Mouse (Mus musculus) neural tube, embryonic 15.5 days (tissue): ENCODE measurements around the gene Tmed5. TPM values are rescaled to one million over a fixed set of nuclear protein-coding genes. Genes with fewer than 3 reads are reported as not detected.

Source experiments
- ATAC-seq: fragments of 200-750 bp; cut with Nextera tagmentation; 2 replicates; pipeline ENCODE4 v1.8.0; 2017; ENCODE audit warnings: mild to moderate bottlenecking, moderate TSS enrichment, moderate library complexity; ENCODE audit not compliant: low FRiP score
- H3K27ac ChIP-seq: fragments of 300-500 bp; sonication (generic); replicated peaks from 2 replicates; pipeline ENCODE4 v1.5.1; 2015; ENCODE audit warnings: mild to moderate bottlenecking, inconsistent platforms
- H3K27me3 ChIP-seq: fragments of 300-500 bp; sonication (generic); replicated peaks from 2 replicates; pipeline ENCODE4 v1.6.1; 2015; ENCODE audit warnings: inconsistent platforms
- H3K36me3 ChIP-seq: fragments of 300-500 bp; sonication (generic); 2 replicates; pipeline ENCODE4 v1.6.1; 2015; ENCODE audit warnings: inconsistent platforms
- H3K4me1 ChIP-seq: fragments of 300-500 bp; sonication (generic); 2 replicates; pipeline ENCODE4 v1.6.1; 2015; ENCODE audit warnings: inconsistent platforms
- H3K4me2 ChIP-seq: fragments of 300-500 bp; sonication (generic); 2 replicates; pipeline ENCODE4 v1.6.1; 2015; ENCODE audit warnings: inconsistent platforms, mild to moderate bottlenecking, moderate library complexity
- H3K4me3 ChIP-seq: fragments of 300-500 bp; sonication (generic); replicated peaks from 2 replicates; pipeline ENCODE4 v1.5.1; 2015; ENCODE audit warnings: mild to moderate bottlenecking, inconsistent platforms
- H3K9ac ChIP-seq: fragments of 300-500 bp; sonication (generic); replicated peaks from 2 replicates; pipeline ENCODE4 v1.6.1; 2015; ENCODE audit warnings: mild to moderate bottlenecking, inconsistent platforms
- H3K9me3 ChIP-seq: fragments of 300-500 bp; sonication (generic); replicated peaks from 2 replicates; pipeline ENCODE4 v1.6.1; 2016; ENCODE audit warnings: inconsistent platforms
- WGBS: fragments of 180-500 bp; shearing (Covaris S2); methylation state at CpG from one replicate; pipeline ENCODE4 v1.1.7; 2015; ENCODE audit warnings: mixed read lengths; 5-methylcytosine and 5-hydroxymethylcytosine counted together
- polyA plus RNA-seq: library from polyadenylated mRNA; unstranded; fragments of >200 nt; fragmentation: Nextera tagmentation; extraction: Ambion mirVana; gene quantifications from 2 replicates; pipeline ENCODE4 v1.2.1, GENCODE M21; 2015

The Tmed5 gene
- polyA plus RNA-seq, result 27.0 and 45.5 TPM in 2 replicates

DNA sequence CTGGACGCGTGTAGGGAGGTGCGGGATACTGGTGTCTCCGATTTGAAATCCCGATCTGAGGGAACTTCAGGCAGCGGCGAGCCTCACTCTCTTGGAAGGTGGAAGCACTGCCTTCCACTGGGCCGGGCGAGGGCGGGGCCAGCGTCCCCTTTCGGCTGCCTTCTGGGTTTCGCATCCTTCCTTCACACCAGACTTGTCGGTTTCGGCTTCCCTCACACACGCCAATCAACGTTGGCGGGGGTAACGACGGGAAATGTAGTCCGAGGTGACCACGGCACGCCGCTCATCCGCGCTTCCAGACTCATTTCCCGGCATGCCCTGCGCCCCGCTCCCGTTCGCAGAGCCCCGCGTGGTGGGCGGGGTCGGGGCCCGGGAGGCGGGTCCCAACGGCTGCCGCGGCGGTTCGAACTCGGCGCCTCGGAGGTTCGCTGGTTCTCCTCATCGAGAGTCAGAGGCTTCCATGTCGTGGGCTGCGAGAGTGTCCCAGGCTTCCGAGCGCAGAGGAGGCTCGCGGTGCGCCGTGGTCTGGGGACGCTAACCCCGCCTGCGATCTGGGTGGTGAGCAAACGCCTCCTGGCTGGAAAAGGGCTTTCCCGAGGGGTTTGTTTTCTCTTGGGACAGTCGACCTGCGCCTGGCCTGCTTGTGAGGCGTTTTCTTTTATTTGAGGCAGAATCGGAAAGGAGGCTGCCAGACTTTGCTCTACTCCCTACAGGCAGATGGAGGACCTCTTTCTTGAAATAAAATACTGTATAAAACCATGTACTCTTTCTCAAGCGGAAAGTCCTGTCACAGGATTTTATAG, at the start of gene Tmed5, which contains the start of gene Ccdc18:
Gene Tmed5 (minus strand): TSS at position 180 of the 803 bp plus-strand sequence.
Gene Ccdc18 (plus strand): TSS at position 435 of the 803 bp plus-strand sequence.
- peak within 1 kb of the TSS; percentile 84 for H3K27ac ChIP-seq
- under 1% methylated on average over 65 of the region's 65 CpGs for WGBS
- no peaks in the 10 kb centered on the region; the same call in 1 of the 2 replicates for H3K36me3 ChIP-seq
- H3K4me3 ChIP-seq, result peak within 1 kb of the TSS; percentile 69
- H3K9me3 ChIP-seq, result no peaks in the 10 kb centered on the region
- H3K27me3 ChIP-seq, result no peaks in the 10 kb centered on the region
- H3K4me2 ChIP-seq, result peak within 1 kb of the TSS; percentile 86
- peak within 1 kb of the TSS; percentile 73 for H3K9ac ChIP-seq
- peaks cover 20% of the 10 kb centered on the region for H3K4me1 ChIP-seq
- ATAC-seq, result peak; percentile 98

- Histone ChIP-seq H3K9ac (no peak overlapping the region), H3K4me2 (no peak overlapping the region), H3K27ac (no peak overlapping the region), H3K4me1 (no peaks in the 10 kb centered on the region), H3K27me3 (no peaks in the 10 kb centered on the region), H3K9me3 (no peaks in the 10 kb centered on the region), H3K36me3 (no peaks in the 10 kb centered on the region), H3K4me3 (no peak overlapping the region)
- WGBS, result 22% methylated on average over 1 of the region's 1 CpGs
- no peak for ATAC-seq
Measured at GRCm38 (mm10) chr5:108163695-108164094, 31.3 kb upstream of the Tmed5 start.

GRCm38 (mm10) chr5:108160796-108161195, 28.4 kb upstream of the Tmed5 start:
- Histone ChIP-seq H3K27me3 (no peaks in the 10 kb centered on the region), H3K9me3 (no peaks in the 10 kb centered on the region), H3K27ac (no peak overlapping the region), H3K4me1 (no peaks in the 10 kb centered on the region), H3K9ac (no peak overlapping the region), H3K36me3 (no peaks in the 10 kb centered on the region), H3K4me2 (no peak overlapping the region), H3K4me3 (no peak overlapping the region)
- ATAC-seq, result no peak
- 93% methylated on average over 2 of the region's 2 CpGs for WGBS

- Histone ChIP-seq H3K27ac (no peak overlapping the region), H3K36me3 (no peaks in the 10 kb centered on the region), H3K4me2 (no peak overlapping the region), H3K9ac (no peak overlapping the region), H3K27me3 (no peaks in the 10 kb centered on the region), H3K4me3 (no peak overlapping the region), H3K9me3 (no peaks in the 10 kb centered on the region), H3K4me1 (no peaks in the 10 kb centered on the region)
- no peak for ATAC-seq
- 94% methylated on average over 1 of the region's 1 CpGs for WGBS
Measured at GRCm38 (mm10) chr5:108152592-108152991, 20.2 kb upstream of the Tmed5 start.

- H3K4me3 ChIP-seq, result peak overlapping the region; percentile 69
- H3K27me3 ChIP-seq, result no peaks in the 10 kb centered on the region
- peak; percentile 48 for ATAC-seq
Measured at GRCm38 (mm10) chr5:108131849-108132440, 475 bp downstream of the Tmed5 start.

GRCm38 (mm10) chr5:108120221-108120900, 12.1 kb downstream of the Tmed5 start:
- Histone ChIP-seq H3K36me3 (0 out of 2 replicates have a peak, but pooled peaks cover 6% of the 10 kb centered on the region), H3K4me3 (no peak overlapping the region), H3K4me2 (no peak overlapping the region), H3K27me3 (no peaks in the 10 kb centered on the region), H3K4me1 (no peaks in the 10 kb centered on the region), H3K9ac (no peak overlapping the region), H3K9me3 (no peaks in the 10 kb centered on the region), H3K27ac (no peak overlapping the region)
- WGBS, result 89% methylated on average over 9 of the region's 9 CpGs
- ATAC-seq, result no peak

More at GRCm38 (mm10) chr5:108131849-108132440, 475 bp downstream of the Tmed5 start:
- peak overlapping the region; percentile 74 for H3K4me2 ChIP-seq
- peak overlapping the region; percentile 84 for H3K27ac ChIP-seq
- peaks cover 20% of the 10 kb centered on the region for H3K4me1 ChIP-seq
- no peaks in the 10 kb centered on the region for H3K9me3 ChIP-seq
- no peaks in the 10 kb centered on the region; the same call in 1 of the 2 replicates for H3K36me3 ChIP-seq
- WGBS, result under 1% methylated on average over 32 of the region's 32 CpGs
- H3K9ac ChIP-seq, result peak overlapping the region; percentile 66

DNA sequence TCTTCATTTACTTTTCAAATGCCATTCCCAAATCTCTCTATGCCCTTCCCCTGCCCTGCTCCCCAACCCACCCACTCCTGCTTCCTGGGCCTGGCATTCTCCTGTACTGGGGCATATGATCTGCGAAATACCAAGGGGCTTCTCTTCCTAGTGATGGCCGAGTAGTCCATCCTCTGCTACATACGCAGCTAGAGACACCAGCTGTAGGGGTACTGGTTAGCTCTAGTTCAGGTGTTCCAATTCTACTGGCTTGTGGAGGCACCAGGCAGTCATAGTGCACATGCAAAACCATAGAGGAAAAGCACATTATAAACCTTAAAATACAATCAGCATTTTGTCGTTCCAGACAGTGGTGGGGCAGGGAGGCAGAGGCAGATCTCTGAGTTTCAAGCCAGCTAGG, 14.7 kb downstream of the Tmed5 start:
- Histone ChIP-seq H3K4me1 (no peaks in the 10 kb centered on the region), H3K9ac (no peak overlapping the region), H3K27ac (no peak overlapping the region), H3K4me2 (no peak overlapping the region), H3K4me3 (no peak overlapping the region), H3K27me3 (no peaks in the 10 kb centered on the region), H3K36me3 (0 out of 2 replicates have a peak, but pooled peaks cover 6% of the 10 kb centered on the region), H3K9me3 (no peaks in the 10 kb centered on the region)
- no peak for ATAC-seq
- 93% methylated on average over 4 of the region's 4 CpGs for WGBS

- H3K4me3 ChIP-seq, result no peak overlapping the region
Measured at GRCm38 (mm10) chr5:108109346-108109745, 23.1 kb downstream of the Tmed5 start.

GRCm38 (mm10) chr5:108104306-108104705, 28.1 kb downstream of the Tmed5 start:
- Histone ChIP-seq H3K4me2 (no peak overlapping the region), H3K4me3 (no peak overlapping the region), H3K27me3 (no peaks in the 10 kb centered on the region), H3K27ac (no peak overlapping the region), H3K4me1 (no peaks in the 10 kb centered on the region), H3K9me3 (no peaks in the 10 kb centered on the region), H3K9ac (no peak overlapping the region), H3K36me3 (peaks cover 42% of the 10 kb centered on the region)
- ATAC-seq, result no peak
- WGBS, result 82% methylated on average over 5 of the region's 5 CpGs

More at GRCm38 (mm10) chr5:108109346-108109745, 23.1 kb downstream of the Tmed5 start:
- Histone ChIP-seq H3K4me2 (no peak overlapping the region), H3K27ac (no peak overlapping the region), H3K4me1 (no peaks in the 10 kb centered on the region), H3K9ac (no peak overlapping the region), H3K9me3 (no peaks in the 10 kb centered on the region), H3K36me3 (peaks cover 28% of the 10 kb centered on the region), H3K27me3 (no peaks in the 10 kb centered on the region)
- no peak for ATAC-seq
- WGBS, result 95% methylated on average over 7 of the region's 7 CpGs

DNA sequence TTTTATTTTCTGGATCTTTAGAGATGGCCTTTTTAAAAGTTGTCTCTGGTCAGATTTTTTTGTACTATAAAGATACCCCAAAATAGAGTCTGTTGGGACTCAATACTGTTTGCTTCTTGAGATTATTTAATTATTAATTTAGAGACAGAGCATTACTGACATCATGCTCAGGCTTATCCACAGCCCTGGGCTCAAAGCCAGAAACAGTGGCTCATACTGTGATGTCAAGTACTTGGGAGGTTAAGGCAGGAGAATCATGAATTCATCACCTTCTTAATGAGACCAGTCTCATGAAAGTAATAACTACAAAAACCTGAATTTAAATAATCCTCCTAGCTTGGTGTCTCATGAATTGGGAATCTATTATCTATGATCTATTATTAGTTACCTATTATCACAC, 32.2 kb downstream of the Tmed5 start:
- H3K27ac ChIP-seq, result no peak overlapping the region
- H3K27me3 ChIP-seq, result no peaks in the 10 kb centered on the region
- H3K4me2 ChIP-seq, result no peak overlapping the region
- no peak overlapping the region for H3K9ac ChIP-seq
- no peak for ATAC-seq
- H3K4me3 ChIP-seq, result no peak overlapping the region
- no peaks in the 10 kb centered on the region for H3K4me1 ChIP-seq
- peaks cover 48% of the 10 kb centered on the region for H3K36me3 ChIP-seq
- H3K9me3 ChIP-seq, result no peaks in the 10 kb centered on the region

DNA sequence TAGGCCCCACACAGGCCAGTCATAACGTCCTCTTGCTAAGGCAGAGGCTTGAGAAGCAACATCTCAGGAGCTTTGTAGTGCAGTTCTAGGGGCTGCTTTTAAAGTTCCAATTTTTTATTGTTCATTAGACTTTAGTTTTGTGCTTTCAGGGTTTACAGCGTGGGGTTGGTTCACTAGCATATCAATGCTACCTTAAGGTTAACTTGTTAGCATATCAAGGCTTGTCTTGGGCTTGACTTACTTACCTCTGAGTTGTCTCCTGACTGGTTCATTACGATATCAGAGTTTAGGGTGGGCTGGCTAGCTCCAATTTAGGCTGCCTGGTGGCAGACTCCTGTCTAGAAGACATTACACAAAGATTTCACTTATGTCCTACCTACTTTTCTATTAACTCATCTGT, 34.7 kb downstream of the Tmed5 start:
- Histone ChIP-seq H3K9ac (no peak overlapping the region), H3K27me3 (no peaks in the 10 kb centered on the region), H3K36me3 (peaks cover 43% of the 10 kb centered on the region), H3K27ac (no peak overlapping the region), H3K4me2 (no peak overlapping the region), H3K4me1 (no peaks in the 10 kb centered on the region), H3K9me3 (no peaks in the 10 kb centered on the region), H3K4me3 (no peak overlapping the region)
- ATAC-seq, result no peak
- WGBS, result 84% methylated on average over 3 of the region's 3 CpGs
